Mouse (Mus musculus) CH12.LX (cell line): ENCODE measurements around the gene Cxadr. TPM values are rescaled to one million over a fixed set of nuclear protein-coding genes. Genes with fewer than 3 reads are reported as not detected.

ENCODE experiments used
- DNase-seq: peaks from one replicate; pipeline ENCODE4 v3.0.0-alpha.2; 2013; ENCODE audit errors: extremely low read depth
- H3K27ac ChIP-seq: 2 replicates; pipeline ENCODE4 v1.5.1; 2012; ENCODE audit warnings: low read depth, mild to moderate bottlenecking, control low read depth, moderate library complexity; ENCODE audit not compliant: insufficient read depth
- H3K27me3 ChIP-seq: replicated peaks from 2 replicates; pipeline ENCODE3; 2012; ENCODE audit warnings: inconsistent platforms
- H3K36me3 ChIP-seq, 2 experiments: replicated peaks in 1 of 2; 2 replicates each; pipeline versions ENCODE3 to v1.6.1; 2012; ENCODE audit warnings: inconsistent platforms in 1 of 2, low read length in 1 of 2, mild to moderate bottlenecking in 1 of 2, mixed read lengths in 1 of 2, moderate library complexity in 1 of 2; ENCODE audit not compliant: control insufficient read depth in 1 of 2, insufficient read depth in 1 of 2
- H3K4me1 ChIP-seq, 2 experiments: 2 replicates each; pipeline ENCODE4 v1.6.1; 2012; ENCODE audit warnings: inconsistent platforms in 1 of 2, moderate library complexity in 1 of 2; ENCODE audit not compliant: insufficient read depth in 2 of 2, control insufficient read depth in 1 of 2
- H3K4me2 ChIP-seq: 2 replicates; pipeline ENCODE4 v1.6.1; 2012; ENCODE audit warnings: low read depth, mild to moderate bottlenecking, control low read depth; ENCODE audit not compliant: poor library complexity, insufficient read depth, severe bottlenecking
- H3K4me3 ChIP-seq, 3 experiments: fragments of 150-350 bp in 1 of 3; sonication (generic) in 1 of 3; replicated peaks in 1 of 3; 2 replicates each; pipeline versions ENCODE3 to v1.5.1; 2011 to 2012; ENCODE audit warnings: low read depth in 2 of 3, low read length in 2 of 3, mild to moderate bottlenecking in 2 of 3, moderate library complexity in 2 of 3, control low read depth in 1 of 3, improper control_type of control experiment in 1 of 3, inconsistent platforms in 1 of 3, mixed read lengths in 1 of 3; ENCODE audit not compliant: poor library complexity in 1 of 3
- H3K79me2 ChIP-seq: replicated peaks from 2 replicates; pipeline ENCODE4 v1.6.1; 2012; ENCODE audit warnings: mild to moderate bottlenecking, moderate library complexity; ENCODE audit not compliant: control insufficient read depth, poor library complexity, insufficient read depth, severe bottlenecking; ENCODE audit errors: extremely low read depth
- H3K9ac ChIP-seq: 2 replicates; pipeline ENCODE4 v1.6.1; 2012; ENCODE audit warnings: low read depth, mild to moderate bottlenecking, control low read depth, moderate library complexity; ENCODE audit not compliant: insufficient read depth
- H3K9me3 ChIP-seq: replicated peaks from 2 replicates; pipeline ENCODE3; 2012; ENCODE audit warnings: low read length, inconsistent platforms, mixed read lengths
- BHLHE40 ChIP-seq: IDR thresholded peaks from 2 replicates; pipeline ENCODE4 v1.6.1; 2011; ENCODE audit warnings: mild to moderate bottlenecking, low read depth, low read length, improper control_type of control experiment
- CTCF ChIP-seq, 2 experiments: IDR thresholded peaks in 1 of 2; conservative IDR thresholded peaks in 1 of 2; 2 replicates each; pipeline ENCODE4 v1.5.1; 2011 to 2012; ENCODE audit warnings: low read depth in 2 of 2, low read length in 2 of 2, improper control_type of control experiment in 1 of 2, inconsistent platforms in 1 of 2, mild to moderate bottlenecking in 1 of 2, moderate library complexity in 1 of 2
- EP300 ChIP-seq: IDR thresholded peaks from 2 replicates; pipeline ENCODE4 v1.6.1; 2011; ENCODE audit warnings: low read length, improper control_type of control experiment
- HCFC1 ChIP-seq: IDR thresholded peaks from 2 replicates; pipeline ENCODE4 v1.6.1; 2012; ENCODE audit warnings: low read depth, mild to moderate bottlenecking, inconsistent platforms, low read length, improper control_type of control experiment
- IRF4 ChIP-seq: IDR thresholded peaks from 2 replicates; pipeline ENCODE4 v1.6.1; 2014; ENCODE audit warnings: low read depth, mild to moderate bottlenecking, inconsistent platforms, low read length, improper control_type of control experiment
- KAT2A ChIP-seq: IDR thresholded peaks from 2 replicates; pipeline ENCODE4 v1.6.1; 2012; ENCODE audit warnings: low read length, improper control_type of control experiment, inconsistent platforms; ENCODE audit not compliant: insufficient replicate concordance
- MAFK ChIP-seq: IDR thresholded peaks from 2 replicates; pipeline ENCODE4 v1.6.1; 2011; ENCODE audit warnings: low read length, improper control_type of control experiment; ENCODE audit not compliant: insufficient replicate concordance
- MAX ChIP-seq: IDR thresholded peaks from 2 replicates; pipeline ENCODE4 v1.6.1; 2011; ENCODE audit warnings: low read length, improper control_type of control experiment
- MEF2A ChIP-seq: IDR thresholded peaks from 2 replicates; pipeline ENCODE4 v1.6.1; 2014; ENCODE audit warnings: low read depth, mild to moderate bottlenecking, inconsistent platforms, low read length, improper control_type of control experiment, borderline replicate concordance
- MXI1 ChIP-seq: IDR thresholded peaks from 2 replicates; pipeline ENCODE4 v1.6.1; 2011; ENCODE audit warnings: mild to moderate bottlenecking, low read depth, low read length, improper control_type of control experiment
- NELFE ChIP-seq: IDR thresholded peaks from 2 replicates; pipeline ENCODE4 v1.6.1; 2011; ENCODE audit warnings: low read depth, low read length, improper control_type of control experiment
- RCOR1 ChIP-seq: conservative IDR thresholded peaks from 2 replicates; pipeline ENCODE4 v1.6.1; 2012; ENCODE audit warnings: low read depth, mild to moderate bottlenecking, inconsistent platforms, low read length, improper control_type of control experiment
- SIN3A ChIP-seq: IDR thresholded peaks from 2 replicates; pipeline ENCODE4 v1.6.1; 2012; ENCODE audit warnings: low read length, improper control_type of control experiment, inconsistent platforms
- USF1 ChIP-seq: IDR thresholded peaks from 2 replicates; pipeline ENCODE4 v1.6.1; 2014; ENCODE audit warnings: low read depth, mild to moderate bottlenecking, inconsistent platforms, low read length, improper control_type of control experiment
- USF2 ChIP-seq: conservative IDR thresholded peaks from 2 replicates; pipeline ENCODE4 v1.6.1; 2011; ENCODE audit warnings: low read depth, low read length, improper control_type of control experiment
- ZC3H11A ChIP-seq: IDR thresholded peaks from 2 replicates; pipeline ENCODE4 v1.6.1; 2012; ENCODE audit warnings: low read depth, mild to moderate bottlenecking, inconsistent platforms, low read length, improper control_type of control experiment
- ZKSCAN1 ChIP-seq: IDR thresholded peaks from 2 replicates; pipeline ENCODE4 v1.6.1; 2012; ENCODE audit warnings: low read depth, inconsistent platforms, low read length, improper control_type of control experiment, borderline replicate concordance
- ZNF384 ChIP-seq: IDR thresholded peaks from 2 replicates; pipeline ENCODE4 v1.6.1; 2012; ENCODE audit warnings: low read depth, low read length, improper control_type of control experiment, inconsistent platforms
- dilution Hi-C: fragments of 300-500 bp; cut with MboI; formaldehyde crosslinking; loops from 2 replicates; pipeline ENCODE4 v1.14.3; 2020; ENCODE audit warnings: low sequenced_read_pairs; ENCODE audit not compliant: extremely low pct_unique_long_range_greater_than_20kb, extremely low pct_ligation_motif_present
- in situ Hi-C: fragments of 300-500 bp; cut with MboI; formaldehyde crosslinking; loops from 3 replicates; pipeline ENCODE4 v1.14.3; 2019; ENCODE audit warnings: low sequenced_read_pairs, low pct_ligation_motif_present, low pct_unique_long_range_greater_than_20kb, mixed read lengths
- polyA plus RNA-seq: library from polyadenylated mRNA; unstranded; fragments of >175 nt; gene quantifications from 2 replicates; pipeline ENCODE4 v1.2.1, GENCODE M21; 2012; ENCODE audit warnings: low read depth; ENCODE audit not compliant: insufficient read length
- total RNA-seq, 2 experiments: library from RNA; depleted of rRNA; stranded (reverse); fragments of 300-350 nt in 1 of 2; fragments of >200 nt in 1 of 2; gene quantifications; 2 replicates each; pipeline ENCODE4 v1.2.3; 2012 to 2014

The Cxadr gene
- total and polyA plus RNA-seq, 3 experiments, result 0.76 TPM; not detected in 2

GRCm38 (mm10) chr16:78274825-78275455, 26.3 kb upstream of the Cxadr start:
- no peaks in the 10 kb centered on the region for H3K27me3 ChIP-seq
- H3K4me3 ChIP-seq, result no peak overlapping the region
- dilution Hi-C loops, result no loop called here
- no peak for TF ChIP-seq MAX
- no peak for TF ChIP-seq USF1
- no peak for TF ChIP-seq NELFE
- no peak for TF ChIP-seq ZNF384
- TF ChIP-seq EP300, result no peak
- no peak for TF ChIP-seq KAT2A
- TF ChIP-seq MEF2A, result no peak
- TF ChIP-seq ZC3H11A, result no peak
- no peak for TF ChIP-seq MXI1
- TF ChIP-seq USF2, result no peak
- no peak for TF ChIP-seq HCFC1
- no peak for TF ChIP-seq BHLHE40
- TF ChIP-seq IRF4, result no peak
- TF ChIP-seq MAFK, result no peak
- TF ChIP-seq RCOR1, result no peak
- TF ChIP-seq ZKSCAN1, result no peak
- TF ChIP-seq CTCF (conservative IDR thresholded peaks at IDR 0.05 in 1 of 2, IDR thresholded peaks at IDR 0.05 in 1 of 2; ENCODE audit: low read depth in 2 of 2, low read length in 2 of 2), result no peak
- TF ChIP-seq SIN3A, result no peak
- TF ChIP-seq, all 38 proteins: peak for 0
- Histone ChIP-seq H3K9ac (no peak overlapping the region), H3K27ac (no peak overlapping the region), H3K79me2 (no peaks in the 10 kb centered on the region), H3K36me3 (no peaks in the 10 kb centered on the region), H3K4me2 (no peak overlapping the region), H3K9me3 (no peaks in the 10 kb centered on the region), H3K4me1 (no peaks in the 10 kb centered on the region)
- in situ Hi-C loops, result no loop called here
- no peak for DNase-seq

- Histone ChIP-seq H3K27me3 (no peaks in the 10 kb centered on the region), H3K36me3 (no peaks in the 10 kb centered on the region), H3K4me1 (no peaks in the 10 kb centered on the region), H3K79me2 (no peaks in the 10 kb centered on the region), H3K4me2 (no peak overlapping the region), H3K9me3 (no peaks in the 10 kb centered on the region), H3K4me3 (no peak overlapping the region), H3K27ac (no peak overlapping the region), H3K9ac (no peak overlapping the region)
- DNase-seq, result no peak
- dilution Hi-C loops, result no loop called here
- in situ Hi-C loops, result no loop called here
- TF ChIP-seq MAX, result no peak
Measured at GRCm38 (mm10) chr16:78277567-78277966, 23.7 kb upstream of the Cxadr start.
